Mouse (Mus musculus) spleen, adult 2 months (tissue): Measurements from ENCODE around the gene Hip1r. TPM values are rescaled to one million over a fixed set of nuclear protein-coding genes. Genes with fewer than 3 reads are reported as not detected.

Experiments
- DNase-seq, 2 experiments: peaks; one replicate each; pipeline versions ENCODE4 v3.0.0 to v3.0.0-alpha.2; 2012 to 2021; ENCODE audit warnings: low spot score in 2 of 2, low read depth in 1 of 2
- H3K27ac ChIP-seq: fragments of 200-500 bp; 2 replicates; pipeline ENCODE4 v1.5.1; 2012; ENCODE audit warnings: low read length, inconsistent platforms; ENCODE audit not compliant: insufficient read depth
- H3K27me3 ChIP-seq: fragments of 200-500 bp; 2 replicates; pipeline ENCODE4 v1.6.1; 2012; ENCODE audit warnings: mild to moderate bottlenecking, moderate library complexity, low read length, inconsistent platforms; ENCODE audit not compliant: control insufficient read depth, insufficient read depth
- H3K36me3 ChIP-seq: fragments of 200-500 bp; 2 replicates; pipeline ENCODE4 v1.6.1; 2012; ENCODE audit warnings: mild to moderate bottlenecking, low read length, inconsistent platforms; ENCODE audit not compliant: control insufficient read depth, insufficient read depth
- H3K4me1 ChIP-seq: fragments of 200-500 bp; 2 replicates; pipeline ENCODE4 v1.6.1; 2011; ENCODE audit warnings: inconsistent platforms; ENCODE audit not compliant: control insufficient read depth, insufficient read depth, insufficient read length
- H3K4me3 ChIP-seq: fragments of 200-500 bp; 2 replicates; pipeline ENCODE4 v1.5.1; 2011; ENCODE audit warnings: mild to moderate bottlenecking, inconsistent platforms; ENCODE audit not compliant: insufficient read depth, insufficient read length; ENCODE audit errors: extremely low read depth
- CTCF ChIP-seq: fragments of 200-500 bp; IDR thresholded peaks from 2 replicates; pipeline ENCODE4 v1.5.1; 2011; ENCODE audit warnings: mild to moderate bottlenecking, inconsistent platforms; ENCODE audit not compliant: insufficient read depth, insufficient read length, insufficient replicate concordance; ENCODE audit errors: extremely low read depth
- POLR2A ChIP-seq: fragments of 200-500 bp; IDR thresholded peaks from 2 replicates; pipeline ENCODE4 v1.6.1; 2011; ENCODE audit warnings: low read depth, low read length, inconsistent platforms
- WGBS: fragments of 180-500 bp; shearing (Covaris S2); methylation state at CpG from one replicate; pipeline ENCODE4 v1.1.7; 2018; 5-methylcytosine and 5-hydroxymethylcytosine counted together
- polyA plus RNA-seq: library from polyadenylated mRNA; depleted of rRNA; stranded (reverse); fragments of >200 nt; gene quantifications from 2 replicates; pipeline ENCODE4 v1.2.3, GENCODE M21; 2012

Hip1r gene
- polyA plus RNA-seq, 1 experiment = 46.3 TPM

DNA sequence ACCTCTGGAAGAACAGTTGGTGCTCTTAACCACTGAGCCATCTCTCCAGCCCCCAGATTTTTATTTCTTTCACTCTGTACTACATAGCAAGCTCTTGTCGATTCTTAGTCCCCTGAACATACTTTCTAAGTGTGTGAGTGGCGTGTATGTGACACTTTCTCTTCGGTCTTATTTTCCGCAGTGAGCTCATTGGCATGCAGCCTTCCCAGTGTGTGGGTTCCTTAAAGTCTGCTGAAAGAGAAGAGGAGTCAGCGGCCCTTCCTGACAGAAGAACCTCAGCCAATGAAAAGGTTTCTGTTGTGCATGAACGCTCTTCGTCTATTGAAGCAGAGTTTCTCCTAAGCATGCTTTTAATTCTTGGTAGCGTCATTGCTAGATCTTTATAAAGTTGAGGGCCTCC is 16.2 kb upstream of the Hip1r start:
- TF ChIP-seq CTCF (no peak), POLR2A (no peak)
- H3K27me3 ChIP-seq = no peaks in the 10 kb centered on the region

GRCm38 (mm10) chr5:123959018-123959417 is 14.4 kb upstream of the Hip1r start:
- H3K27me3 ChIP-seq = no peaks in the 10 kb centered on the region
- no peak overlapping the region for H3K4me3 ChIP-seq
- no peak for TF ChIP-seq POLR2A
- no peak for TF ChIP-seq CTCF
- H3K27ac ChIP-seq = no peak overlapping the region
- H3K36me3 ChIP-seq = no peaks in the 10 kb centered on the region
- no peaks in the 10 kb centered on the region; the same call in 1 of the 2 replicates for H3K4me1 ChIP-seq
- WGBS = 90% methylated on average over 3 of the region's 3 CpGs
- DNase-seq = no peak

More for the DNA sequence above, 16.2 kb upstream of the Hip1r start:
- DNase-seq = no peak
- Histone ChIP-seq H3K4me3 (no peak overlapping the region), H3K27ac (no peak overlapping the region), H3K36me3 (no peaks in the 10 kb centered on the region), H3K4me1 (no peaks in the 10 kb centered on the region; the same call in 1 of the 2 replicates)
- 93% methylated on average over 8 of the region's 8 CpGs for WGBS

DNA sequence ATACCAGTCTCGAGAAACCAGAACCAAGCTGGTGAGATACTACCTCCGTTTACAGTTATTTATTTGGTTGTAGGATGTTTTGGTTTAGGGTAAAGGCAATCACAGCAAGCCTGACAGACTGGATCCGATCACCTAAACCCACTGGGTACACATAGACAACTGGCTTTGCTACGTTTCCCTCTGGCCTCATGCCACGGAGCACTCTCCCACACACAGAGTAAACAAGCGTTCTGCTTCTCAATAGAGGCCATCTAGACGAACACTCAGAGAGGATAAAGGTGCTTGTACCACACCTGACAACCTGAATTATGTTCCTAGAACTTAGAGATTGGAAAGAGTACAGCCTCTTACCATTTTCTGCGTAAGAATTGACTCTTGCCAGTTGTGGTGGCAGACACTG is 13.3 kb upstream of the Hip1r start:
- no peak for DNase-seq
- TF ChIP-seq CTCF (no peak), POLR2A (no peak)
- no peaks in the 10 kb centered on the region for H3K27me3 ChIP-seq
- no peaks in the 10 kb centered on the region; the same call in 1 of the 2 replicates for H3K4me1 ChIP-seq
- no peak overlapping the region for H3K4me3 ChIP-seq
- WGBS = 90% methylated on average over 8 of the region's 8 CpGs
- no peak overlapping the region for H3K27ac ChIP-seq
- no peaks in the 10 kb centered on the region for H3K36me3 ChIP-seq

- TF ChIP-seq CTCF = no peak
- TF ChIP-seq POLR2A = no peak
- 96% methylated on average over 11 of the region's 12 CpGs for WGBS
- no peak overlapping the region for H3K27ac ChIP-seq
- H3K27me3 ChIP-seq = no peaks in the 10 kb centered on the region
- no peaks in the 10 kb centered on the region; the same call in 1 of the 2 replicates for H3K4me1 ChIP-seq
- DNase-seq = no peak
- no peak overlapping the region for H3K4me3 ChIP-seq
- H3K36me3 ChIP-seq = no peaks in the 10 kb centered on the region
These were observed 12.4 kb upstream of the Hip1r start for GRCm38 (mm10) chr5:123961046-123961445.

GRCm38 (mm10) chr5:123964208-123964607 is 9.2 kb upstream of the Hip1r start:
- Histone ChIP-seq H3K36me3 (no peaks in the 10 kb centered on the region), H3K4me3 (no peak overlapping the region), H3K4me1 (no peaks in the 10 kb centered on the region), H3K27ac (no peak overlapping the region), H3K27me3 (no peaks in the 10 kb centered on the region)
- DNase-seq = no peak
- 94% methylated on average over 4 of the region's 4 CpGs for WGBS
- TF ChIP-seq POLR2A (no peak), CTCF (no peak)

DNA sequence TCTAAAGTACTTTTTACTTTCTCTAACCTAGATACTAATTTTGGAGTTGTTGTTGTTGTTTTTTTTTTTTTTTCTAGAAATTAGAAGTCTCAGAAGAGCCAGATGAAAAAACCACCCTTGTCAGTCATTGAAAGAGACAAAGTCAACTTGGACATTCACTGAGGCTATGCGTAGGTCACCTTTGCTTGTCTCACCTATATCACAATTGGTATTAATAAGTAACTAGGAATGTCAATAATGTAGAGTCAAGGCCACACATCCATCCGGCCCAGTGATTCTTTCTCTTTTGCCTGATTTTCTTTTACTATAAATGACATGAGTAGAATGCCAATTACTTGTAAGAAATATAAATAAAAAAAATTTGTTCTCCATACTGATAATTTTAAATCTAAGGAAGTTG is 6.7 kb upstream of the Hip1r start:
- WGBS = 93% methylated on average over 2 of the region's 2 CpGs
- no peak overlapping the region for H3K27ac ChIP-seq

GRCm38 (mm10) chr5:123968468-123968867 is 5.0 kb upstream of the Hip1r start:
- Histone ChIP-seq H3K4me1 (no peaks in the 10 kb centered on the region), H3K36me3 (no peaks in the 10 kb centered on the region), H3K27ac (no peak overlapping the region), H3K27me3 (no peaks in the 10 kb centered on the region), H3K4me3 (no peak overlapping the region)
- DNase-seq = no peak
- WGBS = 92% methylated on average over 5 of the region's 5 CpGs
- TF ChIP-seq POLR2A = no peak
- TF ChIP-seq CTCF = no peak

More for the DNA sequence above, 6.7 kb upstream of the Hip1r start:
- no peaks in the 10 kb centered on the region for H3K4me1 ChIP-seq
- H3K27me3 ChIP-seq = no peaks in the 10 kb centered on the region
- no peak for TF ChIP-seq CTCF
- TF ChIP-seq POLR2A = no peak
- no peak overlapping the region for H3K4me3 ChIP-seq
- DNase-seq = no peak
- H3K36me3 ChIP-seq = no peaks in the 10 kb centered on the region
